Mouse (Mus musculus): ENCODE measurements at regions not wholly inside any gene's neighbourhood (a gene's known extent, or its start where the extent isn't known, plus 50 kb on each side); places are given as distances from the start of the nearest gene placed in this dataset.

- Histone ChIP-seq H3K4me1 (replicated peaks) (peaks cover 6% of the 10 kb centered on the region), H3K9me3 (no peaks in the 10 kb centered on the region), H3K36me3 (no peaks in the 10 kb centered on the region), H3K27ac (replicated peaks) (no peak overlapping the region), H3K4me3 (no peak overlapping the region), H3K27me3 (no peaks in the 10 kb centered on the region), H3K9ac (no peak overlapping the region), H3K4me2 (no peak overlapping the region)
- 78% methylated on average over 2 of the region's 2 CpGs for WGBS
- no peak for ATAC-seq (ENCODE audit: low read depth)
Observed at GRCm38 (mm10) chr10:91535392-91535791, 354.3 kb upstream of the Tmpo start.

- H3K9ac ChIP-seq: no peak overlapping the region
- H3K27ac ChIP-seq (replicated peaks): no peak overlapping the region
- WGBS: 80% methylated on average over 2 of the region's 2 CpGs
- H3K4me1 ChIP-seq (replicated peaks): no peaks in the 10 kb centered on the region
- no peak overlapping the region for H3K4me3 ChIP-seq
- no peaks in the 10 kb centered on the region for H3K9me3 ChIP-seq
- no peak for ATAC-seq (ENCODE audit: low read depth)
- no peaks in the 10 kb centered on the region for H3K36me3 ChIP-seq
- H3K4me2 ChIP-seq: no peak overlapping the region
- no peaks in the 10 kb centered on the region for H3K27me3 ChIP-seq
Observed at GRCm38 (mm10) chr10:91528305-91528704, 347.2 kb upstream of the Tmpo start.

GRCm38 (mm10) chr10:91521168-91521567, 340.1 kb upstream of the Tmpo start:
- Histone ChIP-seq H3K27me3 (no peaks in the 10 kb centered on the region), H3K36me3 (no peaks in the 10 kb centered on the region), H3K9ac (no peak overlapping the region), H3K4me3 (no peak overlapping the region), H3K9me3 (no peaks in the 10 kb centered on the region), H3K27ac (replicated peaks) (no peak overlapping the region), H3K4me1 (replicated peaks) (no peaks in the 10 kb centered on the region), H3K4me2 (no peak overlapping the region)
- 86% methylated on average over 2 of the region's 2 CpGs for WGBS
- ATAC-seq (ENCODE audit: low read depth): no peak

DNA sequence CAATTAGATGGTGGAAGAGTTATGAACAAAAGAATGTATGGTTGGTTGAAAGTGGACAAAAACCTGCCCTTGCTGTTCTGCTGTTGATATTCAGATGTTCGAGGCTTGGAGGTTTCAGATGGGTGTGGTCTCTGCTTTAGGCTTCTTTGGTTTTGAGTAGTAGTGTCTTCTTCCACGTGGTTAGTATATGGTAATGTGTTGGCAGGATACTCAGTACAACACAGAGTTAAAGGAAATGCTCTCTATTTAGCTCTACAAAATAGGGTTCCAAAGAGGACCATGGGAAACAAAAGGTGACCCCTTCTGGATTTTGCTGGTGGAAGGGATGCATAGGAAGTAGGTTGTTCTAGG, 333.9 kb upstream of the Tmpo start:
- Histone ChIP-seq H3K27ac (replicated peaks) (no peak overlapping the region), H3K4me2 (no peak overlapping the region), H3K9ac (no peak overlapping the region), H3K27me3 (no peaks in the 10 kb centered on the region), H3K9me3 (no peaks in the 10 kb centered on the region), H3K4me1 (replicated peaks) (no peaks in the 10 kb centered on the region), H3K4me3 (no peak overlapping the region), H3K36me3 (no peaks in the 10 kb centered on the region)
- no peak for ATAC-seq (ENCODE audit: low read depth)
- 60% methylated on average over 2 of the region's 2 CpGs for WGBS

- H3K36me3 ChIP-seq: no peaks in the 10 kb centered on the region
- no peak overlapping the region for H3K9ac ChIP-seq
- 79% methylated on average over 9 of the region's 9 CpGs for WGBS
- no peak overlapping the region for H3K4me3 ChIP-seq
- H3K27me3 ChIP-seq: no peaks in the 10 kb centered on the region
- no peak for ATAC-seq (ENCODE audit: low read depth)
- no peaks in the 10 kb centered on the region for H3K9me3 ChIP-seq
- H3K27ac ChIP-seq (replicated peaks): no peak overlapping the region
- H3K4me1 ChIP-seq (replicated peaks): no peaks in the 10 kb centered on the region
- no peak overlapping the region for H3K4me2 ChIP-seq
Observed at GRCm38 (mm10) chr10:91514163-91515020, 333.3 kb upstream of the Tmpo start.

DNA sequence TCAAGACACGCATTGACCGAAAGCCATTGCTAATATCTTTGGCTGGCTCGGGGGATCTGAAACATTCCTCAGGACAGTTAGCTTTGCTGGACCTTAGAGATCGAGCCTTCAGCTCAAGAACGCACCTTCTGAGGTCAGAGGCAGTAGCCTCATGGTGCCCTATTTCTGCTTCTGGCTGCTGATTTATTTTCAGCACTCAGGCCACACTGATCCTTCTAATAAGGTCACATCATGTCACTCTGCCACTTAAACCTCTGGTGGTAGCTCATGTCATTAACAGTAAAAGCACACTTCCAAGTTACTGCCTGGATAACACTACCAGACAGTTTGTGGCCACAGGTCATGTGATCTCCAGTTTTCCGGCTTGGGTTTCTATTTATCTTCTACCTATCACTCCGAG, 325.9 kb upstream of the Tmpo start:
- H3K27me3 ChIP-seq: no peaks in the 10 kb centered on the region
- ATAC-seq (ENCODE audit: low read depth): no peak
- no peak overlapping the region for H3K4me2 ChIP-seq
- no peak overlapping the region for H3K9ac ChIP-seq
- no peaks in the 10 kb centered on the region for H3K36me3 ChIP-seq
- no peak overlapping the region for H3K27ac ChIP-seq (replicated peaks)
- 85% methylated on average over 7 of the region's 7 CpGs for WGBS
- H3K9me3 ChIP-seq: no peaks in the 10 kb centered on the region
- no peaks in the 10 kb centered on the region for H3K4me1 ChIP-seq (replicated peaks)
- H3K4me3 ChIP-seq: no peak overlapping the region

DNA sequence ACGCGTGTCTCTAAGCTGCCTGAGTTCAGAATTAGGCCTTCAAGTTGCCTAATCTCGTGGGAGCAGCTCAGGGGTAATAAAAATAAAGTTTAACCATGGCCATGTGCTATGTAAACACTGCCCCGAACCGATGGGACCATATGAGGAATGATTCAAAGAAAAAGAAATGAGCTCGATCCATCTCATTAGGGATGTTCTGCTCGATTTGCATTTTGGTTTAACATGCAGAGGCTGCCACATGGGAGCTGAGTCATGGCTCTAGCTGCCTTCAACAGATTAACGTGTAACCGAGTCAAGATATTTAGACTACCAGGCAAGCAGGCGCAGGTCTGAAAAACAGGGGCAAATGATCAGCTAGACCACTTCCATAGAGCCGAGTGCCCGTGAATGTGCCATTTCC, 323.8 kb upstream of the Tmpo start:
- no peak overlapping the region for H3K4me2 ChIP-seq
- no peaks in the 10 kb centered on the region for H3K27me3 ChIP-seq
- H3K36me3 ChIP-seq: no peaks in the 10 kb centered on the region
- H3K27ac ChIP-seq (replicated peaks): no peak overlapping the region
- ATAC-seq (ENCODE audit: low read depth): no peak
- H3K4me3 ChIP-seq: no peak overlapping the region
- H3K9ac ChIP-seq: no peak overlapping the region
- no peaks in the 10 kb centered on the region for H3K9me3 ChIP-seq
- WGBS: 63% methylated on average over 12 of the region's 12 CpGs
- H3K4me1 ChIP-seq (replicated peaks): no peaks in the 10 kb centered on the region

DNA sequence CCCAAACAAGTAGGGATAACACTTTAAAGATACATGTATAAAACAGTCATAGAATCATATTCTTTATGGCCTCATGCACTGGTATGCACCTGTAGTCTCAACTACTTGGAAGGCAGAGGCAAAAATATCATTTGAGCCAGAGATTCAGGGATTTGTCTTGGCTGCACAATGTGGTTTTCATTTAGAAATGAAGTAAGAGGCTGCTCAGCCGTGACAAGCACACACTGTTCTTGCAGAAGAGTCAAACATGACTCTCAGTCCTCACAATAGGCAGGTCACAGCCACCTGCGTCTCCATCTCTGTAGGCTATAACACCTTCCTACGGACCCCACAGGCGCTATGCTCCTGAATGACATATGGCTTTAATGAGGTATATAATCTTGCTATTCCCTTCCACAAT, 317.4 kb upstream of the Tmpo start:
- ATAC-seq (ENCODE audit: low read depth): no peak
- no peak overlapping the region for H3K27ac ChIP-seq (replicated peaks)
- no peaks in the 10 kb centered on the region for H3K4me1 ChIP-seq (replicated peaks)
- no peaks in the 10 kb centered on the region for H3K27me3 ChIP-seq
- H3K36me3 ChIP-seq: no peaks in the 10 kb centered on the region
- WGBS: 82% methylated on average over 4 of the region's 4 CpGs
- no peak overlapping the region for H3K4me2 ChIP-seq
- no peak overlapping the region for H3K9ac ChIP-seq
- no peaks in the 10 kb centered on the region for H3K9me3 ChIP-seq
- H3K4me3 ChIP-seq: no peak overlapping the region

- 97% methylated on average over 2 of the region's 2 CpGs for WGBS
Observed at GRCm38 (mm10) chr10:91464691-91465090, 283.6 kb upstream of the Tmpo start.

DNA sequence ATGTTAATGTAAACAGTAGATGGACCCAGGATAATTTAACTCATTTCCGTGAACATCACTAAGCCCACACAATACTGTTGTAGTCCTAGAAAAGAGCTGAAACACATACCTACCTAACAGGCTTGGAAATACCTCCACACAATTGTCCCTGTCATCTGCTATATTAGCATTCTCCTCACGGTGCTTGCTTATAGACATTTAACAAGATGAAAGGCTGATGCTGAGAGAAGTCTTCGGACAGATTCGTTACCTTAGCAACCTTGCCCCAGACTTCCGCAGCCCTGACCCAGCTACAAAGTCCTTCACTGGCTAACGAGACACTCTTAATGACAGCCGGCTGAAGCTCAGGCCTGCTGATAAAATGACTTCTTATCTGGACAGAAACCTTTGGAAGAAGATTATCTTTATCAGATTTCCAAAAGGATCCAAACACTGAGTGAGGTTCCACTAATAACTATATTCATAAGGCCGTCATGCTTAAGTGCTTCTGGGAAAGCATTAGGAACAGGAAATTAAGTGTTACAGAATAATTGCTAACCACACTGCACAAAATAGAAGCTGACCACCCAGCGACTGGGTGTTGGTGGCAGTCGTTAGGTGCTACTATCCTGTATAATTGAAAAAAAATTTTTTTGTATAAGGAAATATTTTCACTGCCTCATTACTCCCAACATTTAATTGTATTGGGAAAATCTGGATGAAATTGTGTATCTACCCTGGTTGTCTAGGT, 267.0 kb upstream of the Tmpo start:
- Histone ChIP-seq H3K4me3 (no peak overlapping the region), H3K4me2 (no peak overlapping the region), H3K27me3 (no peaks in the 10 kb centered on the region), H3K36me3 (no peaks in the 10 kb centered on the region), H3K9ac (no peak overlapping the region), H3K9me3 (no peaks in the 10 kb centered on the region), H3K4me1 (replicated peaks) (peaks cover 9% of the 10 kb centered on the region), H3K27ac (replicated peaks) (peak overlapping the region; percentile 7; the same call in 1 of the 2 replicates)
- 35% methylated on average over 10 of the region's 10 CpGs for WGBS
- peak; percentile 63; the same call in 1 of the 2 replicates for ATAC-seq (ENCODE audit: low read depth)

More at GRCm38 (mm10) chr10:91464691-91465090, 283.6 kb upstream of the Tmpo start:
- Histone ChIP-seq H3K36me3 (no peaks in the 10 kb centered on the region), H3K27me3 (no peaks in the 10 kb centered on the region), H3K9ac (no peak overlapping the region), H3K4me1 (replicated peaks) (peaks cover 5% of the 10 kb centered on the region; the same call in 1 of the 2 replicates), H3K4me3 (no peak overlapping the region), H3K9me3 (no peaks in the 10 kb centered on the region), H3K4me2 (no peak overlapping the region), H3K27ac (replicated peaks) (no peak overlapping the region)
- ATAC-seq (ENCODE audit: low read depth): no peak

GRCm38 (mm10) chr10:91443321-91443720, 262.2 kb upstream of the Tmpo start:
- no peaks in the 10 kb centered on the region for H3K36me3 ChIP-seq
- no peaks in the 10 kb centered on the region for H3K27me3 ChIP-seq
- H3K9me3 ChIP-seq: no peaks in the 10 kb centered on the region
- WGBS: 61% methylated on average over 2 of the region's 2 CpGs
- no peak for ATAC-seq (ENCODE audit: low read depth)
- H3K4me1 ChIP-seq (replicated peaks): peaks cover 8% of the 10 kb centered on the region
- H3K4me3 ChIP-seq: no peak overlapping the region
- H3K4me2 ChIP-seq: no peak overlapping the region
- H3K9ac ChIP-seq: no peak overlapping the region
- H3K27ac ChIP-seq (replicated peaks): no peak overlapping the region

- H3K36me3 ChIP-seq: no peaks in the 10 kb centered on the region
- H3K27me3 ChIP-seq: no peaks in the 10 kb centered on the region
- no peaks in the 10 kb centered on the region for H3K9me3 ChIP-seq
- H3K4me2 ChIP-seq: no peak overlapping the region
- no peak overlapping the region for H3K4me3 ChIP-seq
- no peak overlapping the region for H3K9ac ChIP-seq
- no peak for ATAC-seq (ENCODE audit: low read depth)
- H3K27ac ChIP-seq (replicated peaks): no peak overlapping the region
- H3K4me1 ChIP-seq (replicated peaks): peaks cover 22% of the 10 kb centered on the region
- 80% methylated on average over 3 of the region's 3 CpGs for WGBS
Observed at GRCm38 (mm10) chr10:91440051-91440450, 258.9 kb upstream of the Tmpo start.

All from neural tube, embryonic 13.5 days (tissue).